Mouse (Mus musculus): ENCODE measurements around the gene 2310009B15Rik. TPM values are rescaled to one million over a fixed set of nuclear protein-coding genes. Genes with fewer than 3 reads are reported as not detected.

The 2310009B15Rik gene
- polyA plus RNA-seq, 1 experiment from 2014 or later: 29.7 TPM

Other genes with a start within 250 kb of the 2310009B15Rik start
- gene Nek7, start 236.7 kb downstream of the 2310009B15Rik start, polyA plus RNA-seq (2015; fragmentation: Nextera tagmentation; extraction: Ambion mirVana): 12.1 and 12.4 TPM in 2 replicates
- gene Lhx9, start 8.3 kb downstream of the 2310009B15Rik start, polyA plus RNA-seq (2015; fragmentation: Nextera tagmentation; extraction: Ambion mirVana): 20.6 and 25.2 TPM in 2 replicates
- 8.3 and 9.4 TPM in 2 replicates for gene Dennd1b, start 106.6 kb upstream of the 2310009B15Rik start, polyA plus RNA-seq (2015; fragmentation: Nextera tagmentation; extraction: Ambion mirVana)

Data from forebrain, embryonic 15.5 days (tissue).